ENCODE assay signal across 23 mouse cellular contexts in the genomic region with DNA sequence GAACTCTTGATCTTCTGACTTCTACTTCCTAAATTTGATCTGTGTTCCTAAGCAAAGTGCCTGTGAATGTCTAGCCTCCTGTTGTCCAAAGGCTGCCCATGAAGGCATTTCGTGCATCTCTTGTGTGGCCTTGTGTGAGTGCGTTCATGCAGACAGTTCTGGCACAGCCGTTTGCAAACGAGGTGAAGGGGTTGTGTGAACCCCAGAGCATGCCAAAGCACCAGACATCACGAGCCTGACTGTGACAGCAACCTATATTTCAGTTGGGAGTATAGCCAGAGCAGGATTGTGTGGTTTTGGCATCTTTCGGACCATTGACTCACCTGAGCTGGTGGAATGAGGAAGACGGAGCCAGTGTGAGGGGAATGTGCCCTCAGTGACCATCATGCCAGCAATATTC.
DNase-seq lines count a peak whose midpoint lies in the region; ATAC-seq lines count a peak whose summit lies in the region.
"Had no signal": no experiment of that assay in that cellular context is flagged by ENCODE, and none has a peak within 500 bp of the region (broad histone marks: within the 10 kb centered on the region; RNA-seq: fewer than 3 reads in every experiment).

No protein-coding gene starts in this region.

- 0 out of 2 replicates have a peak, but pooled peaks have one; percentile 8 for ATAC-seq in hindbrain, embryonic 14.5 days (ENCODE audit: low FRiP score)
- no peak for ATAC-seq in hindbrain, embryonic 11.5 days (ENCODE audit: low FRiP score)
- ATAC-seq: activated CD4-positive, CD25-positive, alpha-beta regulatory T cell, adult 4 months; CD4-positive, CD25-positive, alpha-beta regulatory T cell, adult 4 months; forebrain, embryonic 13.5 days; forebrain, embryonic 16.5 days; hindbrain, postnatal 0 days; inflammation-experienced regulatory T-cells, adult 6 months; intestine, embryonic 16.5 days had no signal

- H3K27ac ChIP-seq in hindbrain, embryonic 14.5 days, result no peak overlapping the region
- no peak overlapping the region for H3K27ac ChIP-seq in hindbrain, embryonic 11.5 days (ENCODE audit: low read depth, low read length)
- H3K27ac ChIP-seq: forebrain, embryonic 10.5 days; forebrain, embryonic 13.5 days; hindbrain, embryonic 13.5 days; hindbrain, postnatal 0 days had no signal

- no peak overlapping the region for H3K4me3 ChIP-seq in hindbrain, embryonic 14.5 days (replicated peaks; ENCODE audit: low read length)
- no peak overlapping the region for H3K4me3 ChIP-seq in hindbrain, embryonic 11.5 days (ENCODE audit: low read depth, low read length)
- H3K4me3 ChIP-seq: forebrain, embryonic 10.5 days; forebrain, embryonic 13.5 days; hindbrain, embryonic 13.5 days had no signal

- WGBS in hindbrain, embryonic 14.5 days, result 61% methylated on average over 7 of the region's 7 CpGs
- 74% methylated on average over 7 of the region's 7 CpGs for WGBS in hindbrain, embryonic 11.5 days

- peak; percentile 37 to 41 for DNase-seq in cerebellum, postnatal 14 days
- DNase-seq in cerebellum, adult 11-12 months, result no peak
- DNase-seq in hindbrain, embryonic 14.5 days (ENCODE audit: low spot score), result no peak
- DNase-seq in hindbrain, embryonic 11.5 days (ENCODE audit: low spot score), result no peak
- peak; percentile 65 for DNase-seq in Muller cell, postnatal 12 days (ENCODE audit: inconsistent ontology term)
- DNase-seq in brain, adult 2 months (ENCODE audit: low read depth, low spot score), result peak; percentile 36
- DNase-seq in gastrocnemius, postnatal 10 days, result no peak
- DNase-seq: adrenal gland, adult 8-10 months; adrenal gland, postnatal 25 days; gastrocnemius, postnatal 14 days; heart, adult 11 months; kidney, adult 18-20 months; kidney, adult 9 months had no signal

- H3K36me3 ChIP-seq in hindbrain, embryonic 14.5 days (replicated peaks; ENCODE audit: control insufficient read depth, insufficient read depth), result no peaks in the 10 kb centered on the region
- H3K36me3 ChIP-seq in hindbrain, embryonic 11.5 days (ENCODE audit: control insufficient read depth, insufficient read depth, low read length), result no peaks in the 10 kb centered on the region
- H3K36me3 ChIP-seq: forebrain, embryonic 10.5 days; hindbrain, embryonic 13.5 days had no signal

- no peak overlapping the region for H3K4me2 ChIP-seq in hindbrain, embryonic 14.5 days (replicated peaks)
- H3K4me2 ChIP-seq in hindbrain, embryonic 11.5 days (replicated peaks; ENCODE audit: low read depth, low read length), result no peak overlapping the region
- H3K4me2 ChIP-seq: forebrain, embryonic 13.5 days; heart, embryonic 11.5 days; hindbrain, embryonic 13.5 days had no signal

- no peaks in the 10 kb centered on the region for H3K27me3 ChIP-seq in hindbrain, embryonic 14.5 days (ENCODE audit: control insufficient read depth, insufficient read depth, low read length)
- H3K27me3 ChIP-seq in hindbrain, embryonic 11.5 days (ENCODE audit: control insufficient read depth, insufficient read depth, low read length), result no peaks in the 10 kb centered on the region
- H3K27me3 ChIP-seq: forebrain, embryonic 13.5 days; hindbrain, embryonic 13.5 days had no signal

- peaks cover 16% of the 10 kb centered on the region for H3K4me1 ChIP-seq in hindbrain, embryonic 14.5 days (replicated peaks; ENCODE audit: control insufficient read depth, insufficient read depth, low read length)
- H3K4me1 ChIP-seq in hindbrain, embryonic 11.5 days (replicated peaks; ENCODE audit: control insufficient read depth, insufficient read depth, low read length), result no peaks in the 10 kb centered on the region

- no peak overlapping the region for H3K9ac ChIP-seq in hindbrain, embryonic 14.5 days
- no peak overlapping the region for H3K9ac ChIP-seq in hindbrain, embryonic 11.5 days (ENCODE audit: low read depth, low read length)
- H3K9ac ChIP-seq: forebrain, embryonic 13.5 days; hindbrain, embryonic 13.5 days had no signal

- no peaks in the 10 kb centered on the region for H3K9me3 ChIP-seq in hindbrain, embryonic 14.5 days (ENCODE audit: control insufficient read depth, low read length)
- H3K9me3 ChIP-seq in hindbrain, embryonic 11.5 days (ENCODE audit: control insufficient read depth, low read length), result no peaks in the 10 kb centered on the region
- H3K9me3 ChIP-seq: forebrain, embryonic 10.5 days; forebrain, embryonic 13.5 days; hindbrain, embryonic 13.5 days had no signal

Comparison
In these comparisons a context has a peak if more than half of its experiments do, and no peak if none do; other contexts are left out.
1. DNase-seq: peak in cerebellum, postnatal 14 days (2 of 2), Muller cell, postnatal 12 days (single experiment) and brain, adult 2 months (single experiment); none in cerebellum, adult 11-12 months (single experiment), hindbrain, embryonic 14.5 days (single experiment), hindbrain, embryonic 11.5 days (single experiment) and gastrocnemius, postnatal 10 days (single experiment).